Mouse (Mus musculus): ENCODE results near the gene Tent4b.

- TF ChIP-seq CTCF (conservative IDR thresholded peaks at IDR 0.05; ENCODE audit: low read length) (no peak), NANOG (IDR thresholded peaks at IDR 0.05; ENCODE audit: borderline replicate concordance, low read length) (no peak), POU5F1 (IDR thresholded peaks at IDR 0.05; ENCODE audit: borderline replicate concordance, low read length) (no peak)
Observed at GRCm38 (mm10) chr8:88293590-88294356, 94.8 kb downstream of the Tent4b start.
